Mouse (Mus musculus): ENCODE measurements around the gene Npnt.

DNA sequence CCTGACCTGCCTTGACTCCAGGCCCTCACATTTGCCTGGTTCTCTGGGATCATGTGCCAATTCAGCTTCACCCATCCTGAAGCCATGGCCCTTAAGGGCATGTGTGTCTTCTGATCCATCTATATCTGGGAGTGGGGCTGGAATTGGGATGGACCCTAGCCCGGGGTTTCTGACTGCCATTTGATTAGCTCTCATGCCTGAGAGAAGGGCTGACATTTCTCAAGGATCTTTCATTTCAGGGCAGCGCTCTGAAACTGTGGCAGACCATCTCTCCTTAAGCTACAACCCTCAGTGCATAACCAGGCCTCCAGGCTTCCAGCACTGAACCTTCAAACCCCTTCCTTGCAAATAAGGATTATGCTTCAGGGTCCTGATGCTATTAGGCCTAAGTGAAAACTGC is 99.7 kb downstream of the Npnt start:
- TF ChIP-seq MYOD1 (IDR thresholded peaks at IDR 0.05; ENCODE audit: control insufficient read depth, insufficient read length, low read depth), result no peak
- no peak for TF ChIP-seq USF1 (IDR thresholded peaks at IDR 0.05; ENCODE audit: low read depth)
- TF ChIP-seq CTCF (IDR thresholded peaks at IDR 0.05; ENCODE audit: control insufficient read depth, insufficient read depth, insufficient read length), result no peak

Data from C2C12 (cell line).